Mouse (Mus musculus) v-Abl transformed pro-B cells (cell line): Measurements from ENCODE around the gene 4930415O20Rik.

ENCODE experiments used
- in situ Hi-C, 2 experiments: fragments of 400-800 bp; cut with MboI; formaldehyde crosslinking; loops; one replicate each; pipeline ENCODE4 v1.15.1; 2025; ENCODE audit not compliant: unreplicated experiment in 2 of 2

Gene 4930415O20Rik

DNA sequence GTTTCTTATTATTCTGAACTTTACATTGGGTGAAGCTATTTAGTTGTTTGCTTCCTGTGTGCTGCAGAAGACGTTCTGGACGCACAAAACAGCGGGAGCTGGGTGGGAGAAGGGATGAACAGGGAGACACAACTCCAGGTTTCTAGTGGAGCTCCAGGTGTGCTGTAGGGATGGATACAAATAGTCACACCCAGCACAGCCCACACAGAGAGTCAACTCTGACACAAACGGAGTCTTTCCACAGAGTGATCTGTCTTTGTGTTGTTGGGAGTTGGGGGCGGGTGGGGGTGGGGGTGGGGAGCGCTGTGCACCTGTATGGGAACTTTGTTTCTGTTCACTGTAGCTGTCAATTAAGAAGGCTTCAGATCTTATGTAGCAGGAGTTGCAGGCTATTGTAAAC lies 51.9 kb downstream of the 4930415O20Rik start:
- in situ Hi-C loops: loop anchor here in 1 of 2 experiments (25.0 kb wide), 1 partner anchor 235 kb away; the partner anchor contains the start of gene Olfr283

- in situ Hi-C loops: loop anchor here in 1 of 2 experiments (25.0 kb wide), 1 partner anchor 236 kb away; the partner anchor contains the start of gene Olfr283
These were observed 52.6 kb downstream of the 4930415O20Rik start for GRCm38 (mm10) chr15:98623361-98623821.

DNA sequence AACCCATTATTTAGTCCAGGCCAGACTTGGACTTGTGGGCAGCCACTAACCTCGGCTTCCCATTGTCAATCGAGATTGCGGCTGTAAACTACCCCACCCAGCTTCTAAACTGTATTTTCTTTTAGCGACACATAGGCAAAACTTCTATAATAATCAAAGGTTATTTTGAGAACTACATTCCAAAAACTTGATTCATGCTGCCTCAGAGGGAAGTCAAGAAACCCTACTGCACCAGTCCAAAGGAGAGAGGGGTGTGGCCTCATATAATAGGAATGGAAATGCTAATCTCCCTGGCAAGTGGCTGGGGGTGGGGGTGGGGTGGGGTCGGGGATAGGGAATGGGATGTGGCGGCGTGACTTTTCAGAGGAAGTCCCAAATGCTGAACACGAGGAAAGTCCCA lies 55.3 kb downstream of the 4930415O20Rik start:
- in situ Hi-C loops: no loop called here

DNA sequence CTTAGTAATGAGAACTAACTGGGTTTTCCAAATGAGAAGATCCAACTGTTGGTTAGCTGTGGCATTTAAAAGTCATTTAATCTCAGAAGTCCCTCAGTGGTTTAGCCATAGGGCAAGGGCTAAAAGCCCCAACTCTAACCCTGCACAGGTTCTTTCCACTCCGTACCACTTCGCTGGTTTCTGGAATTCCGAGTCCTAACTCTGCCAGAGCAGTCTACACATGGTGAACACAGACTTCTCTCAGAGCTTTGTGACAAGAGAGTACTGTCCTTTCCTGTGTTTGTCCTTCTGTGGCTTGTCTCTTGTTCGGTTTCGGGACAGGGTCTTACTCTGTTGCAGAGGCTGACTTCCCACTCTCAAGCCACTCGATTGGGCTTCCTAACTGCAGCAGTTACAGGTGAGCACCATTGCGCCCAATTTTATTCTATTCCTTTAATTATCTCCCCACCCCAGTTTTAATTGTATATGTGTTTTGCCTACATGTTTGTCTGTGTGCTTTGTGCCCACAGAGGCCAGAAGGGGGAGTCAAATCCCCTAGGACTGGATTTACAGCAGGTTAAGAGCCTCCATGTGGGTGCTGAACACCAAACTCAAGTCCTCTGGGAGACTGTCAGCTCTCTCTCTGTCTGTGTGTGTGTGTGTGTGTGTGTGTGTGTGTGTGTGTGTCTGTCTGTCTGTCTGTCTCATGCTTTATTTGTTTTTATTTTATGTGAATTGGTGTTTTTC lies 55.8 kb downstream of the 4930415O20Rik start:
- in situ Hi-C loops: no loop called here

DNA sequence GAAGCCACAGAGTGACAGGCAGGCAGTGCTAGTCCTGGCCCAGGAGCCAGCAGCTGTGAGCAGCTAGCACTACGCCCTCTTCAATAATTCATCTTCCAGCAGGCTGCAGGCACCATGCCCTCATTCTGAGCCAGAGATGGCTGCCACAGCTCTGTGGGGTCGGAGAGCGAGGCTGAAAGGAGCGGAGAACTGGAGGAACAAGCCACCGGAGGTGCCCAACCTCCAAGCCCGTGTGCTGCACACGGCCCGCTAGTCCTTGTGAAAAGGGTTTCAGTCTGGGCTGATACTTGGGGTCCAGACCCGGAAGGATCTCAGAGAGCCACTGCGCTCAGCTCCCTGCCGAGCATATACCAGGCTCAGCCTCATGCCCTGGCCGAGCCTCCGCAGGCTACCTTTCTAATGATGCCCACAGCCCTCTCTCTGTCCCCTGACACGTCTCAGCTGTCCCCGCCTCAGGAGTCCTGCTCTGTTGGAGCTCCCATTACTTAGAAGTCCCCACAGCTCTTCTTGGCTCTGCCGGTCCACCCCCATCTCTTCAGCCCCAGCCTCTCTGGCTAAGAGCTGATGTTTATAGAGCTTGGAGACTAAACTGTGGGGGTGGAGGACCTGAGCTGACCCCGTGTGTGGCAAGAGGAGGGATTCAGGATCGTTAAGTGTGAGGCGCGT lies 57.9 kb downstream of the 4930415O20Rik start:
- in situ Hi-C loops: no loop called here

- in situ Hi-C loops: no loop called here
These were observed 58.7 kb downstream of the 4930415O20Rik start for GRCm38 (mm10) chr15:98629464-98629863.

DNA sequence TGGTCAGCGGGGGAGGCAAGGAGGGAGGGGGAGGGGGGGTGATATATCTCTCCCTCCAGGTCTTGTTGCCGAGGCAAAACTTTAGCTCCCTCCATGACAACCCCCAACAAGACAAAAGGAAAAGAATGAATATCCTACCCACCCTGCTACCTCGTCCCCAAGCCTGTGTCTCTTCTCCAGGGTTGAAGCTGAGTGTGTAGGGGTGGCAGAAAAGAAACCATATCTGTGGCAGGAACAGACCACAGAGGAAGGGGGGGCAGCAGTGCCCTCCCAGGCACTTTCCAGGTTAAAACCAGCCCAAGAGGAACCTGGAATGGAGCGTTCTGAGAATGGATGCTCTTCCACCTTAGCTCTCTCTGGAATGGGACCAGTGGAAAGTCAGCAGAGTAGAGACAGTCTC lies 59.7 kb downstream of the 4930415O20Rik start, which contains the start of gene Cacnb3:
Cacnb3 (plus strand) TSS at position 301 of the 400 bp plus-strand sequence.
- in situ Hi-C loops: no loop called here

DNA sequence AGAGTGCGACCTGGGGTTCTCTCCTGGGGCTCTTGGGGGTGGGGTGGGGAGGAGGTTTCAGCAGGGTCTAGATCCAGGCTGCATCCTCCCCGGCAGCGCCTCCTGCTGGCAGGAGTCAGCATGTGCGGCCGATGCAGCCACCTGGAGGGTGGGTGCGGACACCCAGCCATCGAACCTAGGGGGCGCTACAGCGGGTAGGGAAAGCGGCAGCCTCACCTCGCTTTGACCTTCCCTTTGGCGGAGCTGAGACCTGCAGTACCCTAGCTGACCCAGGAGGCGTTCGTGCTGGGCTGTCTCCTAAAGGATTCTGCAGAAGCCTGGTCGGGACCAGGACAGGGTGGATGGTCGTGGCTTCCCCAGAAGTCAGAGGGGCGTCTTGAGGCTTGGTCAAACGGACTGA lies 60.7 kb downstream of the 4930415O20Rik start:
- in situ Hi-C loops: no loop called here

DNA sequence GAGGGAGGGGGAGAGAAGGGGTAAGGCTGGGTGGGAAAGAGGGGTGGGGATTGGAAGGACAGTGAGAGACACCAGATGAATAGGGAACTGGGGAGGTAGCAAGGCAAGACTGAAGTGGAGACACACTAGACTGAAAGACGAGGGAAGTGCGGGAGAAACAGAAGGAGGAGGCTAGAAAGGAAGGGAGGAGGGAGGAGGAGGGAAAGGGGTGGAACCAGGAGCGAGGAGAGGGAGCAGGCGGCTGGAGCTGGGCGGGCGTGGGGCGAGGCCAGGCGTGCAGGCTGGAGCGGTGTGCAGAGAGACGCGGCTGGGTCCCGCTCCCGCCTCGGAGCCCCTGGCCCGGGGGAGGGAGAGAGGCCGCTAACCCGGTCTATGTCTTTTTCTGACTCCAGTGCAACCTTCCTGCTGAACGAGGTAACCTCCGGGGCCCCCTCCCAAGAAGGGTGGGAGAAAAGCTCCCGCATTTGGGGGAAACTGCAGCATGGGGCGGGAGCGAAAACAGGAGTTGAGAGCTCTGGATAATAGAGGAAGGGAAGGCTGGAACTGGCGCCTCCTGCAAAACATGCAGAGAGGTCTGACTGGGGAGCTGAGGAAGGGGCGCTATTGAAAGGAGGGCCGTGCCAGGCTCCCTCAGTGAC lies 61.4 kb downstream of the 4930415O20Rik start:
- in situ Hi-C loops: no loop called here

- in situ Hi-C loops: no loop called here
These were observed 62.1 kb downstream of the 4930415O20Rik start for GRCm38 (mm10) chr15:98632921-98633320.

- in situ Hi-C loops: no loop called here
These were observed 63.1 kb downstream of the 4930415O20Rik start for GRCm38 (mm10) chr15:98633822-98634470.

DNA sequence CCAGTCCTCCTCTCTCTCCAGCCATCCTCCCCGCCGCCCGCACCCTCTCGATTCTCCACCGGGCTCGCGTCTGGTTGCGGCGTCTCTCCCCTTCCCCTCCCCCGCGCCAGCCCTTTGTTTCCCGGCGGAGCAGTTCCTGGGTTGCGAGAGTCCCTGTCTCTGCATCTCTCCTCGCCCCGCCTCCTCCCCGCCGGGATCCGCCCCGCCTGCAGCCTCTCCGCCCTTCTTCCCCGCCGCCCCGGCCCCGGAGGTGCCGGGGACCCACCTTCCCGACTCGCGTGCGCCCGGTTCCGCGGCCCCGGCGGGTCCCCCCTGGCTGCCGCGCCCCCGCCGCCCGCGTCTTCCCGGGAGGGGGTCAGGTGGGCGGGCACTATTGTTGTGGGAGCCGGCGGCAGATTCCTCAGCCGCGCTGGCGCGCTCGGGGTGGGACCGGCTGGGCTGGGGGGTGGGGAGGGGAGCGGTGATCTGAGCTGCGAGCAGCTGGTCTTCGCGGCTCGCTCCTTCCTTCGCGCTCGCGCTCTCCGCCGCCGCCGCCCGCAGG lies 63.8 kb downstream of the 4930415O20Rik start:
- in situ Hi-C loops: no loop called here

DNA sequence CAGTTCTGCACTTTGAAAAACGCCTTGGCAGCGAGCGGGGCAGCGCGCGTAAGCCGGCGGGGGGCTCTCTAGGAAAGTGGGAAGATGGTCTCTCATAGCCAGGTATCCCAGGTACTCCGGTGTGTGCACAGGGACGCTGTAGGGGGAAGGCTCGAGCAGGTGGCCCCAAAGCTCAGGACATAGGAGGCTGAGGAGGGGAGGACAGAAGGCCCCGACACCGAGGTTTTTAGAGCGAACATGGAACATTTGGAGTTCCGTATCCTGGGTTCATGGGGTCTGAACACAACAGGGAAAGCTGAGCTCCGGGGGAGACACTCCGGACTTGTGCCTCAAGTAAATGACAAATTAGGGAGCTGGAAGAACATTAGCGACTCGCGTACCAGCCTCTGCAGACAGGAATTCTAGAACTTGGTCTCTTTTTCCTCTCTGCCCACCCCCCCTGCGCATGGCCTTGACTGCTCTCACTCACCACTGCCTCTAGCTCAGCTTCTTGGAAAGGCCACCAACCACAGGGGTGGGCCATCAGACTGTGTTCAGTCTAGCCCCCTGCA lies 64.6 kb downstream of the 4930415O20Rik start:
- in situ Hi-C loops: no loop called here

- in situ Hi-C loops: no loop called here
These were observed 65.7 kb downstream of the 4930415O20Rik start for GRCm38 (mm10) chr15:98636517-98636916.

- in situ Hi-C loops: no loop called here
These were observed 66.4 kb downstream of the 4930415O20Rik start for GRCm38 (mm10) chr15:98637155-98637554.
